Comparison of ENCODE assay signal across 24 mouse cellular contexts in genomic region chr17:85847756-85848155, GRCm38 (mm10).
DNase-seq lines count a peak whose midpoint lies in the region; ATAC-seq lines count a peak whose summit lies in the region.
"Had no signal": no experiment of that assay in that cellular context is flagged by ENCODE, and none has a peak within 500 bp of the region (broad histone marks: within the 10 kb centered on the region; RNA-seq: fewer than 3 reads in every experiment).

No protein-coding gene starts in this region.

- no peak overlapping the region for H3K27ac ChIP-seq in heart, embryonic 12.5 days (ENCODE audit: poor library complexity, severe bottlenecking)
- no peak overlapping the region for H3K27ac ChIP-seq in neural tube, embryonic 15.5 days (replicated peaks)
- peak overlapping the region; percentile 65 for H3K27ac ChIP-seq in limb, embryonic 10.5 days
- no peak overlapping the region for H3K27ac ChIP-seq in neural tube, embryonic 11.5 days (ENCODE audit: low read depth, low read length)
- H3K27ac ChIP-seq in midbrain, embryonic 14.5 days (replicated peaks; ENCODE audit: low read depth, low read length), result no peak overlapping the region
- H3K27ac ChIP-seq: forebrain, embryonic 10.5 days; limb, embryonic 15.5 days; liver, embryonic 14.5 days; macrophage; midbrain, embryonic 12.5 days; stomach, postnatal 0 days had no signal

- WGBS in heart, embryonic 12.5 days, result 63% methylated on average over 7 of the region's 7 CpGs
- 81% methylated on average over 7 of the region's 7 CpGs for whole genome bisulfite sequencing in neural tube, embryonic 15.5 days
- WGBS in limb, embryonic 10.5 days, result 17% methylated on average over 7 of the region's 7 CpGs
- WGBS in neural tube, embryonic 11.5 days, result 60% methylated on average over 7 of the region's 7 CpGs
- 89% methylated on average over 7 of the region's 7 CpGs for WGBS in midbrain, embryonic 14.5 days

- H3K27me3 ChIP-seq in heart, embryonic 12.5 days (replicated peaks), result 0 out of 2 replicates have a peak, but pooled peaks cover 4% of the 10 kb centered on the region
- no peaks in the 10 kb centered on the region for H3K27me3 ChIP-seq in neural tube, embryonic 15.5 days (replicated peaks)
- H3K27me3 ChIP-seq in limb, embryonic 10.5 days (ENCODE audit: low read depth, poor library complexity, severe bottlenecking), result peaks cover 22% of the 10 kb centered on the region
- no peaks in the 10 kb centered on the region for H3K27me3 ChIP-seq in neural tube, embryonic 11.5 days (ENCODE audit: control insufficient read depth, insufficient read depth, low read length)
- H3K27me3 ChIP-seq in midbrain, embryonic 14.5 days (ENCODE audit: control insufficient read depth, insufficient read depth, low read length), result no peaks in the 10 kb centered on the region
- H3K27me3 ChIP-seq: midbrain, embryonic 12.5 days had no signal

- H3K36me3 ChIP-seq in heart, embryonic 12.5 days, result no peaks in the 10 kb centered on the region
- H3K36me3 ChIP-seq in neural tube, embryonic 15.5 days, result no peaks in the 10 kb centered on the region
- no peaks in the 10 kb centered on the region for H3K36me3 ChIP-seq in limb, embryonic 10.5 days
- H3K36me3 ChIP-seq in neural tube, embryonic 11.5 days (ENCODE audit: control insufficient read depth, insufficient read depth, low read length), result no peaks in the 10 kb centered on the region
- no peaks in the 10 kb centered on the region for H3K36me3 ChIP-seq in midbrain, embryonic 14.5 days (ENCODE audit: control insufficient read depth, insufficient read depth, low read length)
- H3K36me3 ChIP-seq: forebrain, embryonic 10.5 days; limb, embryonic 15.5 days; midbrain, embryonic 12.5 days had no signal

- H3K4me3 ChIP-seq in heart, embryonic 12.5 days, result no peak overlapping the region
- no peak overlapping the region for H3K4me3 ChIP-seq in neural tube, embryonic 15.5 days (replicated peaks)
- H3K4me3 ChIP-seq in limb, embryonic 10.5 days, result peak overlapping the region; percentile 12; the same call in 1 of the 2 replicates
- no peak overlapping the region for H3K4me3 ChIP-seq in neural tube, embryonic 11.5 days (ENCODE audit: low read depth, low read length)
- no peak overlapping the region for H3K4me3 ChIP-seq in midbrain, embryonic 14.5 days (replicated peaks; ENCODE audit: low read depth, low read length)
- H3K4me3 ChIP-seq: forebrain, embryonic 10.5 days; limb, embryonic 15.5 days; midbrain, embryonic 12.5 days had no signal

- ATAC-seq in heart, embryonic 12.5 days (ENCODE audit: insufficient number of reproducible peaks, low FRiP score), result no peak
- no peak for ATAC-seq in neural tube, embryonic 15.5 days (ENCODE audit: low FRiP score)
- ATAC-seq in neural tube, embryonic 11.5 days (ENCODE audit: insufficient read depth, low FRiP score, low TSS enrichment), result no peak
- no peak for ATAC-seq in midbrain, embryonic 14.5 days (ENCODE audit: low FRiP score, low TSS enrichment)
- ATAC-seq: CD4-positive, CD25-positive, alpha-beta regulatory T cell, adult 4 months; hindbrain, embryonic 16.5 days; intestine, embryonic 16.5 days had no signal

- intact Hi-C loops in left cerebral cortex, postnatal 36 days (cut with DNase I), result no loop called here

- H3K4me1 ChIP-seq in heart, embryonic 12.5 days (replicated peaks), result 0 out of 2 replicates have a peak, but pooled peaks cover 5% of the 10 kb centered on the region
- H3K4me1 ChIP-seq in neural tube, embryonic 15.5 days, result no peaks in the 10 kb centered on the region
- H3K4me1 ChIP-seq in limb, embryonic 10.5 days, result peaks cover 38% of the 10 kb centered on the region
- H3K4me1 ChIP-seq in neural tube, embryonic 11.5 days (ENCODE audit: control insufficient read depth, insufficient read depth, low read length), result no peaks in the 10 kb centered on the region
- no peaks in the 10 kb centered on the region for H3K4me1 ChIP-seq in midbrain, embryonic 14.5 days (ENCODE audit: control insufficient read depth, insufficient read depth, low read length)
- H3K4me1 ChIP-seq: midbrain, embryonic 12.5 days had no signal

- H3K9me3 ChIP-seq in heart, embryonic 12.5 days (replicated peaks), result no peaks in the 10 kb centered on the region
- H3K9me3 ChIP-seq in neural tube, embryonic 15.5 days (replicated peaks), result no peaks in the 10 kb centered on the region
- no peaks in the 10 kb centered on the region for H3K9me3 ChIP-seq in limb, embryonic 10.5 days (replicated peaks)
- no peaks in the 10 kb centered on the region for H3K9me3 ChIP-seq in neural tube, embryonic 11.5 days (ENCODE audit: control insufficient read depth, low read length)
- H3K9me3 ChIP-seq in midbrain, embryonic 14.5 days (ENCODE audit: control insufficient read depth, low read length), result no peaks in the 10 kb centered on the region
- H3K9me3 ChIP-seq: forebrain, embryonic 10.5 days; limb, embryonic 15.5 days; midbrain, embryonic 12.5 days had no signal

- H3K4me2 ChIP-seq in heart, embryonic 12.5 days, result no peak overlapping the region
- H3K4me2 ChIP-seq in neural tube, embryonic 15.5 days, result no peak overlapping the region
- H3K4me2 ChIP-seq in neural tube, embryonic 11.5 days (ENCODE audit: low read depth), result no peak overlapping the region
- H3K4me2 ChIP-seq in midbrain, embryonic 14.5 days (ENCODE audit: low read length), result no peak overlapping the region
- H3K4me2 ChIP-seq: limb, embryonic 15.5 days; midbrain, embryonic 12.5 days had no signal

- no peak overlapping the region for H3K9ac ChIP-seq in heart, embryonic 12.5 days
- H3K9ac ChIP-seq in neural tube, embryonic 15.5 days (replicated peaks), result no peak overlapping the region
- H3K9ac ChIP-seq in neural tube, embryonic 11.5 days (ENCODE audit: low read length), result no peak overlapping the region
- H3K9ac ChIP-seq in midbrain, embryonic 14.5 days (replicated peaks; ENCODE audit: low read length), result no peak overlapping the region
- H3K9ac ChIP-seq: limb, embryonic 15.5 days; liver, embryonic 14.5 days; midbrain, embryonic 12.5 days had no signal

- peak; percentile 58 for DNase-seq in heart, adult 11 months
- peak; percentile 49 for DNase-seq in neural tube, embryonic 10.5 days (ENCODE audit: extremely low spot score, low spot score)
- DNase-seq in limb, embryonic 10.5 days (ENCODE audit: low spot score), result peak; percentile 76
- DNase-seq in neural tube, embryonic 11.5 days (ENCODE audit: low spot score), result peak; percentile 22
- no peak for DNase-seq in left cerebral cortex, postnatal 36 days (ENCODE audit: low spot score in 2 of 2)
- no peak for DNase-seq in midbrain, embryonic 14.5 days
- DNase-seq: adrenal gland, postnatal 25 days; cerebellum, adult 9-10 months; gastrocnemius, postnatal 36 days; heart, postnatal 4 days; layer of hippocampus, adult 9-11 months; thymus, adult 2 months; thymus, postnatal 4 days had no signal

Comparison
In these comparisons a context has a peak if more than half of its experiments do, and no peak if none do; other contexts are left out.
1. DNase-seq: peak in heart, adult 11 months (single experiment), neural tube, embryonic 10.5 days (single experiment), limb, embryonic 10.5 days (single experiment) and neural tube, embryonic 11.5 days (single experiment); none in left cerebral cortex, postnatal 36 days (0 of 2) and midbrain, embryonic 14.5 days (single experiment).